Comparison of ENCODE assay signal across 34 mouse cellular contexts in genomic region chr11:7179276-7179675, GRCm38 (mm10). TPM values are rescaled to one million over a fixed set of nuclear protein-coding genes. Genes with fewer than 3 reads are reported as not detected.
DNase-seq lines count a peak whose midpoint lies in the region; ATAC-seq and TF ChIP-seq lines count a peak whose summit lies in the region.
"Had no signal": no experiment of that assay in that cellular context is flagged by ENCODE, and none has a peak within 500 bp of the region (broad histone marks: within the 10 kb centered on the region; RNA-seq: fewer than 3 reads in every experiment).

No protein-coding gene starts in this region.

- no peak for DNase-seq in lung, adult 2 months
- peak; percentile 37 for DNase-seq in midbrain, embryonic 11.5 days (ENCODE audit: low spot score, missing footprints)
- no peak for DNase-seq in midbrain, postnatal 0 days (ENCODE audit: low spot score)
- DNase-seq in yolk sac, embryonic 10.5 days (ENCODE audit: low spot score): peak; percentile 40
- DNase-seq in right cerebral cortex, postnatal 4 days: no peak
- DNase-seq in cerebellum, postnatal 14 days: no peak
- DNase-seq: adrenal gland, adult 2 months; adrenal gland, postnatal 14 days; cerebellum, adult 11 months; cerebellum, adult 9-11 months; cerebellum, postnatal 36 days; embryo, embryonic 11 days; gastrocnemius, postnatal 25 days; heart, adult 18-20 months; heart, postnatal 10 days; heart, postnatal 36 days had no signal

- 61% methylated on average over 2 of the region's 2 CpGs for WGBS in lung, embryonic 15.5 days
- 54% methylated on average over 2 of the region's 2 CpGs for WGBS in lung, adult 2 months
- WGBS in midbrain, embryonic 11.5 days: 91% methylated on average over 2 of the region's 2 CpGs
- 91% methylated on average over 2 of the region's 2 CpGs for WGBS in midbrain, postnatal 0 days
- WGBS in stomach, embryonic 15.5 days: 64% methylated on average over 2 of the region's 2 CpGs

- peaks cover 10% of the 10 kb centered on the region; the same call in 1 of the 2 replicates for H3K4me1 ChIP-seq in lung, embryonic 15.5 days
- no peaks in the 10 kb centered on the region for H3K4me1 ChIP-seq in lung, adult 2 months (ENCODE audit: control insufficient read depth, insufficient read depth, low read length)
- peaks cover 13% of the 10 kb centered on the region for H3K4me1 ChIP-seq in midbrain, embryonic 11.5 days (ENCODE audit: control insufficient read depth, insufficient read depth, low read length)
- no peaks in the 10 kb centered on the region for H3K4me1 ChIP-seq in midbrain, postnatal 0 days (ENCODE audit: insufficient read depth, low read length)
- no peaks in the 10 kb centered on the region for H3K4me1 ChIP-seq in stomach, embryonic 15.5 days
- H3K4me1 ChIP-seq: heart, embryonic 12.5 days; heart, embryonic 15.5 days had no signal

- TF ChIP-seq POLR2A in lung, adult 2 months (IDR thresholded peaks at IDR 0.05; ENCODE audit: borderline replicate concordance, extremely low read depth, low read depth, low read length): no peak

- no peaks in the 10 kb centered on the region for H3K9me3 ChIP-seq in lung, embryonic 15.5 days
- no peaks in the 10 kb centered on the region for H3K9me3 ChIP-seq in midbrain, embryonic 11.5 days (ENCODE audit: control insufficient read depth, low read length)
- H3K9me3 ChIP-seq in midbrain, postnatal 0 days (ENCODE audit: low read length): no peaks in the 10 kb centered on the region
- H3K9me3 ChIP-seq in stomach, embryonic 15.5 days: no peaks in the 10 kb centered on the region
- H3K9me3 ChIP-seq: embryonic facial prominence, embryonic 10.5 days; embryonic facial prominence, embryonic 13.5 days; forebrain, embryonic 12.5 days; forebrain, embryonic 15.5 days; heart, embryonic 12.5 days; heart, embryonic 15.5 days; hindbrain, embryonic 10.5 days; hindbrain, embryonic 13.5 days had no signal

- no peak overlapping the region for H3K4me2 ChIP-seq in lung, embryonic 15.5 days
- H3K4me2 ChIP-seq in midbrain, embryonic 11.5 days: no peak overlapping the region
- no peak overlapping the region for H3K4me2 ChIP-seq in midbrain, postnatal 0 days (ENCODE audit: low read depth, low read length, poor library complexity, severe bottlenecking)
- no peak overlapping the region for H3K4me2 ChIP-seq in stomach, embryonic 15.5 days
- H3K4me2 ChIP-seq: embryonic facial prominence, embryonic 13.5 days; forebrain, embryonic 12.5 days; forebrain, embryonic 15.5 days; heart, embryonic 12.5 days; heart, embryonic 15.5 days; hindbrain, embryonic 13.5 days had no signal

- TF ChIP-seq CTCF in lung, adult 2 months (IDR thresholded peaks at IDR 0.05; ENCODE audit: insufficient read depth, low read length): no peak
- no peak for TF ChIP-seq CTCF in midbrain, postnatal 0 days (IDR thresholded peaks at IDR 0.05)

- H3K4me3 ChIP-seq in lung, embryonic 15.5 days: no peak overlapping the region
- no peak overlapping the region for H3K4me3 ChIP-seq in lung, adult 2 months (replicated peaks; ENCODE audit: extremely low read depth, low read depth, low read length)
- no peak overlapping the region for H3K4me3 ChIP-seq in midbrain, embryonic 11.5 days (ENCODE audit: low read depth, low read length)
- H3K4me3 ChIP-seq in midbrain, postnatal 0 days (ENCODE audit: low read depth, low read length): no peak overlapping the region
- H3K4me3 ChIP-seq in stomach, embryonic 15.5 days (replicated peaks): no peak overlapping the region
- H3K4me3 ChIP-seq: embryonic facial prominence, embryonic 10.5 days; embryonic facial prominence, embryonic 13.5 days; erythroblast, embryonic 14.5 days; forebrain, embryonic 12.5 days; forebrain, embryonic 15.5 days; heart, embryonic 12.5 days; heart, embryonic 15.5 days; hindbrain, embryonic 10.5 days; hindbrain, embryonic 13.5 days had no signal

- H3K27ac ChIP-seq in lung, embryonic 15.5 days: peak overlapping the region; percentile 41; the same call in 1 of the 2 replicates
- no peak overlapping the region for H3K27ac ChIP-seq in midbrain, embryonic 11.5 days (ENCODE audit: low read depth, low read length)
- H3K27ac ChIP-seq in midbrain, postnatal 0 days (ENCODE audit: low read depth, low read length): no peak overlapping the region
- no peak overlapping the region for H3K27ac ChIP-seq in stomach, embryonic 15.5 days
- H3K27ac ChIP-seq: embryonic facial prominence, embryonic 10.5 days; embryonic facial prominence, embryonic 13.5 days; forebrain, embryonic 12.5 days; forebrain, embryonic 15.5 days; heart, embryonic 15.5 days; hindbrain, embryonic 10.5 days; hindbrain, embryonic 13.5 days had no signal

- no peaks in the 10 kb centered on the region for H3K27me3 ChIP-seq in lung, embryonic 15.5 days
- no peaks in the 10 kb centered on the region for H3K27me3 ChIP-seq in midbrain, embryonic 11.5 days (ENCODE audit: control insufficient read depth, insufficient read depth, low read length)
- H3K27me3 ChIP-seq in midbrain, postnatal 0 days (ENCODE audit: insufficient read depth, low read length): no peaks in the 10 kb centered on the region
- no peaks in the 10 kb centered on the region for H3K27me3 ChIP-seq in stomach, embryonic 15.5 days (replicated peaks)
- H3K27me3 ChIP-seq: embryonic facial prominence, embryonic 13.5 days; forebrain, embryonic 12.5 days; forebrain, embryonic 15.5 days; heart, embryonic 12.5 days; heart, embryonic 15.5 days; hindbrain, embryonic 13.5 days had no signal

- no peaks in the 10 kb centered on the region for H3K36me3 ChIP-seq in lung, embryonic 15.5 days
- no peaks in the 10 kb centered on the region for H3K36me3 ChIP-seq in midbrain, embryonic 11.5 days (ENCODE audit: control insufficient read depth, insufficient read depth, low read length)
- H3K36me3 ChIP-seq in midbrain, postnatal 0 days (ENCODE audit: insufficient read depth, low read length): no peaks in the 10 kb centered on the region
- no peaks in the 10 kb centered on the region for H3K36me3 ChIP-seq in stomach, embryonic 15.5 days
- H3K36me3 ChIP-seq: embryonic facial prominence, embryonic 10.5 days; embryonic facial prominence, embryonic 13.5 days; forebrain, embryonic 12.5 days; forebrain, embryonic 15.5 days; heart, embryonic 12.5 days; heart, embryonic 15.5 days; hindbrain, embryonic 10.5 days; hindbrain, embryonic 13.5 days had no signal

- no peak overlapping the region for H3K9ac ChIP-seq in lung, embryonic 15.5 days
- no peak overlapping the region for H3K9ac ChIP-seq in midbrain, embryonic 11.5 days (ENCODE audit: low read length)
- no peak overlapping the region for H3K9ac ChIP-seq in midbrain, postnatal 0 days (replicated peaks; ENCODE audit: low read length, poor library complexity, severe bottlenecking)
- no peak overlapping the region for H3K9ac ChIP-seq in stomach, embryonic 15.5 days
- H3K9ac ChIP-seq: embryonic facial prominence, embryonic 13.5 days; forebrain, embryonic 12.5 days; forebrain, embryonic 15.5 days; heart, embryonic 12.5 days; heart, embryonic 15.5 days; hindbrain, embryonic 13.5 days had no signal

- no peak for ATAC-seq in lung, embryonic 15.5 days (ENCODE audit: borderline replicate concordance, extremely low read depth, low FRiP score, low TSS enrichment)
- no peak for ATAC-seq in midbrain, embryonic 11.5 days (ENCODE audit: low FRiP score)
- no peak for ATAC-seq in midbrain, postnatal 0 days (ENCODE audit: low FRiP score)
- peak; percentile 34; the same call in 1 of the 2 replicates for ATAC-seq in stomach, embryonic 15.5 days (ENCODE audit: insufficient read depth, low FRiP score, low read depth)
- ATAC-seq: CD4-positive, CD25-positive, alpha-beta regulatory T cell, adult 4 months; forebrain, embryonic 15.5 days had no signal

RNA-seq across cellular contexts. Expression of gene Gm11985, which starts 9.1 kb away (rescaled TPM):
- not detected in 2 replicates for polyA plus RNA-seq in lung, embryonic 15.5 days (2015; fragmentation: Nextera tagmentation; extraction: Ambion mirVana)
- polyA plus RNA-seq in lung, adult 2 months (2012; rRNA removed): not detected in 2 replicates
- not detected in 2 replicates for polyA plus RNA-seq in midbrain, embryonic 11.5 days (2014; fragmentation: Nextera tagmentation; extraction: Ambion mirVana)
- not detected in 2 replicates for total RNA-seq in midbrain, postnatal 0 days (2014; rRNA removed)
- not detected in 2 replicates for polyA plus RNA-seq in midbrain, postnatal 0 days (2015; fragmentation: Nextera tagmentation; extraction: Ambion mirVana)
- not detected in 2 replicates for polyA plus RNA-seq in stomach, embryonic 15.5 days (2015; fragmentation: Nextera tagmentation; extraction: Ambion mirVana)
- total RNA-seq: adrenal gland, adult 2 months; adrenal gland, postnatal 14 days; adrenal gland, postnatal 4 days; gastrocnemius, adult 8-10 months; gastrocnemius, postnatal 25 days; heart, adult 18-20 months; heart, postnatal 10 days; heart, postnatal 36 days; MEL had no signal
- polyA plus RNA-seq: adrenal gland, adult 2 months; C2C12; CD4-positive, CD25-positive, alpha-beta regulatory T cell, adult 4 months; cortical plate, adult 2 months; embryonic facial prominence, embryonic 13.5 days; erythroblast, embryonic 14.5 days; forebrain, embryonic 12.5 days; forebrain, embryonic 15.5 days; gonadal fat pad, adult 2 months; heart, embryonic 12.5 days; heart, embryonic 15.5 days; hindbrain, embryonic 10.5 days; hindbrain, embryonic 13.5 days had no signal

RNA-seq across cellular contexts. Expression of gene Igfbp1, which starts 18.3 kb away (rescaled TPM):
- polyA plus RNA-seq in lung, embryonic 15.5 days (2015; fragmentation: Nextera tagmentation; extraction: Ambion mirVana): 0.54 and 0.60 TPM in 2 replicates
- 0.07 TPM in 1 of 2 replicates, not detected in the other for polyA plus RNA-seq in lung, adult 2 months (2012; rRNA removed)
- 0.10 and 0.14 TPM in 2 replicates for polyA plus RNA-seq in midbrain, embryonic 11.5 days (2014; fragmentation: Nextera tagmentation; extraction: Ambion mirVana)
- total RNA-seq in midbrain, postnatal 0 days (2014; rRNA removed): not detected in 2 replicates
- polyA plus RNA-seq in midbrain, postnatal 0 days (2015; fragmentation: Nextera tagmentation; extraction: Ambion mirVana): 0.11 TPM in 1 of 2 replicates, not detected in the other
- 4.2 and 8.7 TPM in 2 replicates for polyA plus RNA-seq in stomach, embryonic 15.5 days (2015; fragmentation: Nextera tagmentation; extraction: Ambion mirVana)
- total RNA-seq: gastrocnemius, adult 8-10 months; gastrocnemius, postnatal 25 days; heart, adult 18-20 months; heart, postnatal 10 days; heart, postnatal 36 days; MEL had no signal
- polyA plus RNA-seq: C2C12; CD4-positive, CD25-positive, alpha-beta regulatory T cell, adult 4 months; forebrain, embryonic 12.5 days had no signal

RNA-seq across cellular contexts. Expression of gene Igfbp3, which starts 34.4 kb away (rescaled TPM):
- polyA plus RNA-seq in lung, embryonic 15.5 days (2015; fragmentation: Nextera tagmentation; extraction: Ambion mirVana): 12.9 and 15.9 TPM in 2 replicates
- 55.2 and 113 TPM in 2 replicates for polyA plus RNA-seq in lung, adult 2 months (2012; rRNA removed)
- polyA plus RNA-seq in midbrain, embryonic 11.5 days (2014; fragmentation: Nextera tagmentation; extraction: Ambion mirVana): 6.2 and 8.2 TPM in 2 replicates
- total RNA-seq in midbrain, postnatal 0 days (2014; rRNA removed): 33.6 and 38.0 TPM in 2 replicates
- polyA plus RNA-seq in midbrain, postnatal 0 days (2015; fragmentation: Nextera tagmentation; extraction: Ambion mirVana): 19.4 and 21.0 TPM in 2 replicates
- 52.4 and 56.4 TPM in 2 replicates for polyA plus RNA-seq in stomach, embryonic 15.5 days (2015; fragmentation: Nextera tagmentation; extraction: Ambion mirVana)
- total RNA-seq: MEL had no signal
- polyA plus RNA-seq: CD4-positive, CD25-positive, alpha-beta regulatory T cell, adult 4 months had no signal

Comparison
In these comparisons a context has a peak if more than half of its experiments do, and no peak if none do; other contexts are left out.
1. DNase-seq: peak in midbrain, embryonic 11.5 days (single experiment) and yolk sac, embryonic 10.5 days (single experiment); none in lung, adult 2 months (single experiment), midbrain, postnatal 0 days (single experiment), right cerebral cortex, postnatal 4 days (single experiment) and cerebellum, postnatal 14 days (0 of 2).